Mouse (Mus musculus): Measurements from ENCODE around the gene Snx9.

DNA sequence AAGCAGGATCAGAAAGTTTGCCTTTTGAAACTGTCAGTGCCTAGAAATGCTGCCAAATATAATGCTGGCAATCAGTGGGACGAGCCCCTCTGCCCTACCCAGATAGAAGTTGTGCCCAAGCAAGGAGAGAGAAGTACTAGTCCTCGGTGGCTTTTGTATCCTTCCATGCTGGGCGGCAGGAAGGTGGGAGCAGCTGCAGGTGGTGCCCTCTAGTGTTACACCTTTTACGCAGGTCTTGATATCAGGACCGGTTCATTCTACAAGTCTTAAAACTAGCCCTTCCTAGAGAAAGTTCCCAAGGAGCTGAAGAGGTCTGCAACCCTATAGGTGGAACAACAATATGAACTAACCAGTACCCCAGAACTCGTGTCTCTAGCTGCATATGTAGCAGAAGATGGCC is 139.7 kb downstream of the Snx9 start:
- TF ChIP-seq POLR2A (IDR thresholded peaks at IDR 0.05; ENCODE audit: extremely low read depth, insufficient read depth, low read length) (no peak), CTCF (IDR thresholded peaks at IDR 0.05; ENCODE audit: low read depth, low read length) (peak; percentile 76)
